Mouse (Mus musculus) liver, embryonic 14.5 days (tissue): ENCODE measurements around the gene Rnf166.

ENCODE experiments used
- CTCF ChIP-seq: IDR thresholded peaks from 2 replicates; pipeline ENCODE4 v1.5.1; 2016; ENCODE audit warnings: antibody characterized with exemption, low read depth, control low read depth
- EP300 ChIP-seq: IDR thresholded peaks from 2 replicates; pipeline ENCODE4 v1.6.1; 2016; ENCODE audit warnings: antibody characterized with exemption, low read depth

GRCm38 (mm10) chr8:122427607-122428006 lies 48.3 kb downstream of the Rnf166 start:
- no peak for TF ChIP-seq EP300
- no peak for TF ChIP-seq CTCF
